Mouse (Mus musculus): ENCODE results near the gene Shisa5.
A peak's percentile ranks its signal among the peaks of the same experiment; 100 is the strongest.

The Shisa5 gene

GRCm38 (mm10) chr9:109038086-109038895, at the start of gene Shisa5:
Shisa5 (plus strand) TSS chr9:109038565.
- DNase-seq, result peak; percentile 92

- no peak for DNase-seq
Measured at GRCm38 (mm10) chr9:108989802-108990461, 48.4 kb upstream of the Shisa5 start.

GRCm38 (mm10) chr9:108990462-108990820, 47.9 kb upstream of the Shisa5 start:
- DNase-seq, result no peak

DNA sequence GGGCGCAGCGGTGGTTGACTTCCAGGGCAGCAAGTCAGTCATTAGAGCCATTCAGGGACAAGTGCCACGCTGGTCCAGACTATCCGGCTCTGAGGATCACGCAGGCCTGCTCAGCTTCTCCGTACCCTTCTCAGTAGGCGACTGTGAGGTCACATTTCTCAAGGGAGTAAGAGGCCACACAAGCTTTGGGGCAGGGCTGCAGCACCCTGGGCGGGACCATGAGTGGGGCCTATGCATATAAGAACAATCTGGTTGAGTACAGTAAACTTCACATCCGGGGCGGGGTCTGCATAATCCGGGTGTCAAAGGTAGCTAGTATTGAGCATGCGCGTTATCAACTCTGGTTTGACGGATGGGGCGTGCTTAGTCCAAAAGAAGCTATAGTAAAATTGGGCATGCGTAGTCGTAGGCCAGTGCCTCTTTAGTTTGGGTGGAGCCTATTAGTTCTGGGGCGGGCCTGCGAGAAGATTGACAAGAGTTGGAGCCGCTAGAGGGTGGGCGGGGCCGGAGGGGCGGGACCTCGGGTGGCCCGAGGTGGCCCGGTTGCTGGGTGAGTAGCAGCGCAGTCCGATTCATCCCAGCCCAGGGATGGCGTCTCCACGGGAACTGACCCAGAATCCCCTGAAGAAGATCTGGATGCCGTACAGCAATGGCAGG, 46.8 kb upstream of the Shisa5 start, which contains the start of gene Pfkfb4:
Gene Pfkfb4, plus strand, starts transcription at position 351 of the 657 bp plus-strand sequence.
- DNase-seq, result peak; percentile 97

DNA sequence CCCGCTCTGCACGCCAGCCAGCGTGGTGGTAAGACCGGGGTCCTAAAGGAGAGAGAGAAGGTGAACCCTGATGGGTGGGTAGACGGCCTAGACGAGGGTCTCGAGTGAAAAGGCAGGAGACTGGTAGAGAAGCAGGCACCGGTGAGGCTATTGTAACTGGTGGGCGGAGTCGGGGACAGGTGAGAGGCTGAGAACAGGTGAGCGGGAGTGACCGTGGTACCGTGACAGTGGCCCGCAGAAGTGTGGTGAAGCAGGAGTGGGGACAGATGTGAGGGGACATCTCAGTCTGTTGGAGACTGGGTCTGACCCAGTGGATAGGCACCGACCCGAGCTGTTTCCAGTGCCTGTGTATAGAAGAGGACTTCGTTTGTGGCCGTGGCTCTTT, 46.3 kb upstream of the Shisa5 start:
- no peak for DNase-seq

- no peak for DNase-seq
Measured at GRCm38 (mm10) chr9:108992620-108993361, 45.6 kb upstream of the Shisa5 start.

DNA sequence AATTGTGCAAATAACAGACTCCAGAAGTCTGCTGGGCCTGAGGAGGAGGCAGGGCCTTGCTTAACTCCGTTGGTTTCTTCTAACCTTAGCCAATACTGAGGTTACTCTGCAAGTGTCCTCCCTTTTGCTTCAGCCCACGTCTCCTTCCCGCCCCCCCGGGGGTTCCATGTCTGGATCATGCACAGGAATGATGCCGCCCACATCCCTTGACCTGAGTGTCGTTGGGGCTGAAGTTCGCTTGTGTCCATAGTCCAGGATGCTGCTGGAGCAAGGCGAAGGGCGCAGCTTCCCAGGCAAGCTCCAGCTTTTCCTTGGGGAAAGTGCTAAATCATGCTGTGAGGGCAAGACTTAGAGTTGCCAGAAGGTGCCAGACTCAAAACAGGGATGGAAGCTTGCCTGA, 42.0 kb upstream of the Shisa5 start:
- DNase-seq, result peak; percentile 73

DNA sequence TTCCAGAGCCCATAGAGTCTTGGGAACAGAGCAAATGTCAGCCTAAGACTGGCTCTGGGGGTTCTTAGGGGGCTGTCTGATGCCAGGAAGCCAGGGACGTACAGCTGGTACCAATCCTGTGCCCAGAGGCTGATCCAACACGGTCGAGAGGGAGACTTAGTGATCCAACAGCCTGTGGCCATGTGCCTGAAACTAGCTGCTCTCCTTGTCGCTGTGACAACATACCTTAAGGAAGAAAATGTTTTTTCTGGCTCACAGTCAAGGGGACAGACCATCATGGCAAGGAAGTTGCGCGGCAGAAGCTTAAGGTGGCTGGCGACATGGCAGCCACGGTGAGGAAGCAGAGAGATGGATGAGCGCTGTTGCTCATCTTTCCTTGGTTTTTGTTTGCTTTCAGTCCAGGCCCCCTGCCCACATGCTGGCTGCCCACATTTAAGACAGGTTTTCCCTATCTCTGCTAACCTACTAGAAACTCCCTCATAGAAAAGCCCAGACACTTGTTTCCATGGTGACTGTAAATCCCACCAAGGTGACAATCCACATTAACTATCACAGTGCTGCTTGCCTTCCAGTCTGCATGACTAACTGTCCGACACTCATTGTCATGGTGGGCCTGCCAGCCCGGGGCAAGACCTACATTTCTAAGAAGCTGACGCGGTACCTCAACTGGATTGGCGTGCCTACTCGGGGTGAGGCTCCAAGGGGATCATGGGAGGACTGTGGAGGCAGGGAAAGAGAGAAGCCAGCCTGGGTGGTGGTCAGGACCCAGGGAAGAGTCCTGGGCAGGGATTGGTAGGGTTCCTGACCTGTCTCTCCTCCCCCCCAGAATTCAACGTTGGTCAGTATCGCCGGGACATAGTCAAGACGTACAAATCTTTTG, 39.8 kb upstream of the Shisa5 start:
- DNase-seq, result no peak

DNA sequence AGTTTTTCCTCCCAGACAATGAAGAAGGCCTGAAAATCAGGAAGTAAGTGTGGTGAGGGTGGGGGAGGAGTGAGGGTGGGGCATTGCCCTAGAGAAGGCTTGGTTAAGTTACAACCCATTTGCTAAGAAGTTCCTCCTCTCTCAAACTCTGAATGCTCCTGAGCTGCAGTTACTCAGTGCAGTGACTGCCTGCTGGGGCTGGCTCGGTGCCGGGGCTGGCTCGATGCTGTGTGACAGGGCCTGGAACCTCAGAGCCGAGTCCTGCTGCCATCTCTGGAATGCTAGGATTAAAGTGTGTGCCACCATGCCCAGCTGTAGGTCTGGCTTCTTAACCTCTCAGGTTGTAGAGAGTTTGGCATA, 39.2 kb upstream of the Shisa5 start:
- no peak for DNase-seq

DNA sequence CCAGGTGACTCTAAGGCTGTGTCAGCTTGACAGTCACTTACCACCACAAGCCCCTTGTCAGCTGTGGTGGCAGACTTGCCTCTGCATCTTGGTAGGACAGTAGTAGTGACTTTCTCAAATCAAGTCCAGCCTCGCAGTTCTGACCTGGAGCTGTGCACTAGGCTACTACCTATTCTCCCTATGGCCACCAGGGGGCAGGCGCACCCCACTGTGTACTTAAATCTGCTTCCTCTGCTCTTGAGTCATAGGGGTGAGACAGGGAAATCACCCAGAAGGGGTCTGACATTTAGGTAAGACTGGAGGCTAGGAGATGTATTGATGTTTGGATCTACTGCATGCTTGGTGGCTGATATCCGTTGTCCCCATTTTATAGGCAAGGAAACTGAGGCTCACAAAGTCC, 37.6 kb upstream of the Shisa5 start:
- DNase-seq, result peak; percentile 80

DNA sequence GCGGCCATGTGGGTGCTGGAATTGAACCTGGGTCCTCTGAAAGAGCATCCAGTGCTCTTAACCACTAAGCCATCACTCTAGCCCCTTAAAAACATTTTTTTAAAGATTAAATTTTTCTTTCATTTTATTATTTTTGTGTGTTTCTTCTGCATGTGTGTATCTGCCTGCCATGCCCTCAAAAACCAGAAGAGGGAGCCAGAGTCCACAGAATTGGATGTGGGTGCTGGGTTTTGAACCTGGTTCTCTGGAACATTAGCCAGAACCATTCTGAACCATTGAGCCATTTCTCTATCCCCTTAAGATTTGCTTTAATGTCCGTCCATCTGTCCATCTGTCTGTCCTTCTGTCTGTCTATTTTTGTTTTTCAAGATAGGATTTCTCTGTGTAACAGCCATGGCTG, 35.2 kb upstream of the Shisa5 start:
- DNase-seq, result peak; percentile 69

- no peak for DNase-seq
Measured at GRCm38 (mm10) chr9:109007025-109007780, 31.2 kb upstream of the Shisa5 start.

- no peak for DNase-seq
Measured at GRCm38 (mm10) chr9:109008081-109008480, 30.3 kb upstream of the Shisa5 start.

GRCm38 (mm10) chr9:109008994-109009635, 29.2 kb upstream of the Shisa5 start:
- no peak for DNase-seq

- DNase-seq, result peak; percentile 63
Measured at GRCm38 (mm10) chr9:109009636-109010315, 28.6 kb upstream of the Shisa5 start.

GRCm38 (mm10) chr9:109010316-109010690, 28.1 kb upstream of the Shisa5 start:
- no peak for DNase-seq

DNA sequence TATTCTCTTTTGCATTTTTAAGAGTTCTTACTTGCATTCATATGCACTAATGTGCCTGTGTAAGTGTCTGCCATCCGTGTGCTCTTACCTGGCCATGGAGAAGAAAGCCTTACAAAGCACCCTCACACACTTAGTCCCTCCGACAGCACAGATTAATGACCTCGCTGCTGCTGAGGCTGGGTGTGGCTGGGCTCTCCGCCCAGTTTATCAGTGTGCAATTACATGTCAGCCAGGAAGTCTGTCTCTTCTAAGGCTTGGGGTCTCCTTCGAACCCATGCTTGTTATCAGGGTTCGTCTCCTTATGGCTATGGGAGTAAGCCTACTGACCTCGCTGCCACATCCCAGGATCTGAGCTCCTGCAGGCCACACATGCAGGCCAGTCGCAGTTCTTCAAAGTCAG, 23.0 kb upstream of the Shisa5 start:
- DNase-seq, result no peak

DNA sequence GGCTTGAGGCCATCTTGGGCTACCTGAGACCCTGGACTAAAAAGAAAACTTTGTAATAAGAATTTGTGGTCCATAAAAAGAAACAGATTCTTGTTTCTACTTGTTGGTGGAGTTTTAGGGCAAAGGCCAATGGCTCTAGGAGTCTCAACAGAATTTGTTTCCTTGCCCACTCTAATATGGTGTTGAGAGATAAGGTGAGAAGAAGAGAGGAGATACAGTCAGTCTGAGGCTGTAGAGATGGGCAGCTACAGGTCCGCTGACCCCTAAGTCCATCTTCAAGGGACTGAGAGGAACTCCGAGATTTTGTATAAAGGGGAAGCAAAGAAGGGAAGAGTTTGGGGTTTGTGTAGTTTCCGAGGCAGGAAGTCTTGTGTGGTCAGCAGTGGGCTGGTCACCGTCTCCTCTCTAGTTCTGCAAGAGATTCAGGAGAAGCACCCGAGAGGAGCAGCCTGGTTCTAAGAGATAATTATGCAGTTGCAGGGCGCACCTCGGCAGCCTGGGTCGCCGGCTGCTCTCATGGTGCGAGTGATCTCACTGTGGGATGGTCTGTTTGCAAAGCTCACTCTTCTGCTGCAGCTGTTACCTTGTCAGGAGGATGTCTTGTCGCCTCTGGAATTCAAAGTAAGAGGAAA, 21.3 kb upstream of the Shisa5 start:
- DNase-seq, result no peak

GRCm38 (mm10) chr9:109021428-109021827, 16.9 kb upstream of the Shisa5 start:
- DNase-seq, result no peak

All from kidney, postnatal 10 days (tissue).